Mouse (Mus musculus) forebrain, embryonic 10.5 days (tissue): ENCODE results near the gene Med24. TPM values are rescaled to one million over a fixed set of nuclear protein-coding genes. Genes with fewer than 3 reads are reported as not detected.
A peak's percentile ranks its signal among the peaks of the same experiment; 100 is the strongest.

ENCODE experiments used
- DNase-seq: peaks from one replicate; pipeline ENCODE4 v3.0.0-alpha.2; 2017; ENCODE audit warnings: low spot score; ENCODE audit errors: extremely low spot score
- H3K27ac ChIP-seq: fragments of 300-500 bp; sonication (generic); 2 replicates; pipeline ENCODE4 v1.5.1; 2016; ENCODE audit warnings: mild to moderate bottlenecking
- H3K27me3 ChIP-seq: fragments of 300-500 bp; sonication (generic); 2 replicates; pipeline ENCODE4 v1.6.1; 2016; ENCODE audit warnings: mild to moderate bottlenecking; ENCODE audit not compliant: poor library complexity, severe bottlenecking
- H3K36me3 ChIP-seq: fragments of 300-500 bp; sonication (generic); replicated peaks from 2 replicates; pipeline ENCODE4 v1.6.1; 2016; ENCODE audit warnings: mild to moderate bottlenecking, moderate library complexity
- H3K4me1 ChIP-seq: fragments of 300-500 bp; sonication (generic); 2 replicates; pipeline ENCODE4 v1.6.1; 2016
- H3K4me3 ChIP-seq: fragments of 300-500 bp; sonication (generic); 2 replicates; pipeline ENCODE4 v1.5.1; 2016; ENCODE audit warnings: mild to moderate bottlenecking, moderate library complexity
- H3K9me3 ChIP-seq: fragments of 300-500 bp; sonication (generic); 2 replicates; pipeline ENCODE4 v1.6.1; 2016; ENCODE audit warnings: mild to moderate bottlenecking, moderate library complexity
- WGBS: fragments of 180-500 bp; shearing (Covaris S2); methylation state at CpG from one replicate; pipeline ENCODE4 v1.1.7; 2016; 5-methylcytosine and 5-hydroxymethylcytosine counted together
- polyA plus RNA-seq: library from polyadenylated mRNA; unstranded; fragments of >200 nt; fragmentation: Nextera tagmentation; extraction: Ambion mirVana; gene quantifications from 2 replicates; pipeline ENCODE4 v1.2.1, GENCODE M21; 2016

Gene Med24
- polyA plus RNA-seq, 1 experiment from 2014 or later, result 77.3 TPM

DNA sequence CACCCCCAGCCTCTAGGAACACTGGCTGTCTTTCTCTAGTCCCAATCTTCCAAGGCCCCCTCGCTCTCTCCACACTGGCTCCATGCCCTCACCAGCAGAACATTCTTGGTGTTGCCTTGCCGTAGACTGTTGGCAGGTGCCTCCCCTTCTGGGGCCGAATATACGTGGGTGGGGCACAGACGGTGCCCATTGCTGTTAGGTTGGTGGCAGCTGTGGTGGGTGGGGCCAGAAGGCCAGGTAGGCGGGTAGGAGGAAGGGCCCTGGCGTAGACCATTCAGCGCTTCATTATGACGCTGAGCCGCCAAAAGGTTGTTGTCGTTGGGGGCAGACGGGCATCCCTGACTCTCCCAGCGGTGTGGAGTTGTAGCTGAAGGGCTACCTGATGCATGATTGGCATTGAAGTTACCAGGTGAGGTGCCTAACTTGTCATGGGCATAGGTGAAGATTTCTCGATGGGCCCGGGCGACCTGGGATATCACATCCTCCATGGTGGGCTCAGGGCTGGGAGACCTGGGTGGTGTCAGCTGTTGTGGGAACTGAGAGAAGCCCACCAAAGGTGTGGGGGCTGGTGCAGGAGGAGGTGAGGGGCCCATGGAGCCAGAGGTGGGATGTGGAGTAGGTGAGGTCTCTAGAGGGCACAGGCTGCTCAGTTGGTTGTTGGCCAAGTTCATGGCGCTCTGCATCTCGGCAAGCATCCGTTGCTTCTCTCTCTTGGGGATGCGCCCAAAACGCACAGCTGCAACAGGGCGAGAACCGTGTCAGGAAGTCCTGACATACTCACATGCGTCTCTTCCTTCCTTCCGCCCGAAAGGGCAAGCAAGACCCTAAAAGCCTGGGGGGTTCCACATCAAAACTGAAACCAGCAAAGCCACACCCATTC is 41.1 kb upstream of the Med24 start:
- peaks cover 69% of the 10 kb centered on the region for H3K4me1 ChIP-seq
- no peak for DNase-seq
- peaks cover 44% of the 10 kb centered on the region for H3K36me3 ChIP-seq
- H3K9me3 ChIP-seq, result no peaks in the 10 kb centered on the region
- H3K27ac ChIP-seq, result no peak overlapping the region
- 94% methylated on average over 26 of the region's 26 CpGs for WGBS
- H3K27me3 ChIP-seq, result 0 out of 2 replicates have a peak, but pooled peaks cover 3% of the 10 kb centered on the region
- H3K4me3 ChIP-seq, result no peak overlapping the region

DNA sequence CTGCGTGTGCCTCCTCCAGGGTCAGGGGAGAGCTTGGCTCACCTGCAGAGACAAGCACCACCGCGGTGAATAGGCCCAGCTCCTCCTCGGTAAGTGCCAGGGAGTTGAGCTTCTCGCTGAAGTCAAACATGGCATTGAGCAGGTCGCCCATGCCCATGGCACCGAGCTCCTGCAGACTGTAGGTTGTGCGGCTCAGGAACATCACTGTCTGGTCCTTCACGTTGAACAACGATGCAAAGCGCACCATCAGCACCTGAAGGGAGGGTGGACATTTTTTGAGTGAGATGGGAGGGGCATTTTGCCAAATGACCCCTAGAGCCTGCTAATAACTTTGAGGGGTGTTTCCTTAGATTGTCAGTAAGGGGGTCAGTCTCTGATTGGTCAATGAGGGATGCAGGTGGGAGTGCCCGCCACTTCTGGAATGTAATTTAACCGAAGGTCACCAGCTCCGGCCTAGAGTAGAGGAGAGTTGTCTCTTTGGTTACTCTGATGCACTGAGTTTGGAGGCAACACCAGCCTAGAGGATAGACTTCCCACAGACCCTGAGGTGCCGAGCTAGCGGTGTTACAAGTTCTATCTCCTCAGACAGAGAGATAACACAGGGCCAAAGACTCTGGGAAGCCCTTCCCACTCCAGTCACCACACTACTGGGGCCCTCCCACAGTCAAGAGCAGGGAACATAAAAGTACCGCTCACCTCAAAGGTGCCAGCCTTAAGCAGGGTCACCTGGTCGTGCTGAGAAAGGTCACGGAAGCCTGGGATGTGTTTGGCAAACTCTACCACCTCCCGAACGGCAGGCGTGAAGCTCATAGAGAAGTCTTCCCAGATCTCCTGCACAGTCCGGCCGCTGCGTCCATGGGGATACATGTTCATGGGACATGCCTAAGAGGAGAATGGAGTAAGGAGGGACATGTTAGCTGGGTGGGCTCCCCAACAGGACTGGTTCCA is 40.0 kb upstream of the Med24 start:
- Histone ChIP-seq H3K27ac (peak overlapping the region; percentile 80), H3K4me1 (peaks cover 65% of the 10 kb centered on the region)
- DNase-seq, result no peak

DNA sequence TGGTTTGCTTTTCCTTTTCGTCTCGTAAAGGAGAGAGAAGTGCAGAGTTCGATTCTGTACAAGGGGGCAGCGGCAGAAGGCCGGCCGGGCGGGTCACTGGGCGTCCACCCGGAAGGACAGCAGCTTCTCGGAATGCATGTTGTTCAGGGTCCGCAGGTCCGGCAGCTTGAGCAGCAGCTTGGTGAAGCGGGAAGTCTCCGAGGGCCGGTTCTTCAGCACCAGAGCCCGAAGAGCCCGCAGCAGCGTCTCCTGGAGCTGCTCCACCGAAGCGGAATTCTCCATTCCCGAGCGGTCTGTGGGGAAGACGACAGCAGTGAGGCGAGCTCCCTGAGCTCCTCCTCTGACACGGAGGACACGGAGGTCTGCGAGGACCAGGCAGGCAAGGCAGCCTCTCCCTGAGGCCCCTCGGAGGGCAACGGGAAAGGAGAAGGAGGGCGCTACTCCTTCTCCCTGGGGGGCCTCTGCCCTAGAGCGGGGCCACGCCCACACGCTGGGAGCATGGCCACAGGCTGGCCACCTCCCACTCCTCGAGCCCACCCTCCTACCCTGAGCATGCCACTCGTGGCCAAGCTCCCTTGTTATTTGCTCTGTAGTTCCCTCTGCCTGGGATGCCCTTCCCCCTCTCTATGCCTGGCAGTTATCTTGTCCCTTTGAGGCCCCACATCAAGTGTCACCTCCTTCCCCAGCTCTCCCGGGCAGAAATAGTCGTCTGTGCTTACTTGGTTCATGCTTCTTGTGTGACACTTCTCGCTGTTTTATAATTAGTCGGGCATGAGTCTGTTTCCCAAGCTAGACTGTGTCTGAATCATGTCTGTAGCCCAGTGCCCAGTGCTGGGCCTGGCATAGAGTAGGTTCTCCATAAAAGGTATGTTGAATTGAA is 39.1 kb upstream of the Med24 start:
- Histone ChIP-seq H3K4me1 (peaks cover 56% of the 10 kb centered on the region), H3K27ac (peak overlapping the region; percentile 80), H3K4me3 (peak overlapping the region; percentile 42), H3K27me3 (no peaks in the 10 kb centered on the region), H3K9me3 (no peaks in the 10 kb centered on the region), H3K36me3 (peaks cover 64% of the 10 kb centered on the region)
- no peak for DNase-seq
- 35% methylated on average over 39 of the region's 39 CpGs for WGBS

More for the DNA sequence above, 40.0 kb upstream of the Med24 start:
- 0 out of 2 replicates have a peak overlapping the region, but pooled peaks have one; percentile 42 for H3K4me3 ChIP-seq
- no peaks in the 10 kb centered on the region for H3K9me3 ChIP-seq
- WGBS, result 90% methylated on average over 25 of the region's 25 CpGs
- H3K27me3 ChIP-seq, result 0 out of 2 replicates have a peak, but pooled peaks cover under 1% of the 10 kb centered on the region
- peaks cover 55% of the 10 kb centered on the region for H3K36me3 ChIP-seq

DNA sequence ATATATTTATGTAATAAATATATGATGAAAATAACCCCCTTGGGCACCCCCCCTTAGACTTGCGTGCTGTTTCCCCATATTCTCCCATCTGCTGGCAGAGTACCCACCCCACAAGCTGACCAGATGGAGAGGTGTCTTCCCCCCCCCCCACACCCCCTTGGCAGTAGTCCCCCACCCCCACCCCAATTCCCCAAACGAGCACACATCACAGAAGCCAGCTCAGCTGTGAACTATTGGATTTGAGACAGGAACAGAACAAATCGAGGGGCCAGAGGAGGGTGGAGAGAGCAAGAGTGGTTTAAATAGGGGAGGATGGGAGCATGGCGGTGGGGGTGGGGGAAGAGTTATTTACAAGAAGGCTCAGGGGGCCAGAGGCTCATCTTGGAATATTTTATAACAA is 38.5 kb upstream of the Med24 start:
- H3K27ac ChIP-seq, result peak overlapping the region; percentile 80
- H3K27me3 ChIP-seq, result no peaks in the 10 kb centered on the region
- 30% methylated on average over 4 of the region's 4 CpGs for whole genome bisulfite sequencing
- peak overlapping the region; percentile 42 for H3K4me3 ChIP-seq
- H3K9me3 ChIP-seq, result no peaks in the 10 kb centered on the region
- peaks cover 54% of the 10 kb centered on the region for H3K4me1 ChIP-seq
- peaks cover 70% of the 10 kb centered on the region for H3K36me3 ChIP-seq
- DNase-seq, result no peak

DNA sequence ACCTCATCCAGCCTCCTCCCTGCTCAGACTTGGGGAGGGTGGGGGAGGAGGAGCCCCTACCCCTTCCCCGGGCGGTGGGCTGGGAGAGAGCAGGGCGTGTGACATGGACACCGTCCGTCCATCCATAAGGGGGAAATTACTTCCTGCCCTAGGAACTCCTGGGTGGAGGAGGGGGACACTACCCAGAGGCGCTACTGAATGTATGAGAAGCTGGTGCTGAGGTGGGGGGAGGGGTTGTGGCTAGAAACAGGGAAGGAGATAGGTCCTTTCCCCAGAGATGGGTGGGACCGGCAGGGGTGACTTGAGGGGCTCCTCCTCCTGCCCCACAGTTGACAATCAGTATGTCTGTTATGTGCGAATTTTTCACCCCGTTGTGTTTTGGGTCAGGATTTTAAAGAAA is 38.0 kb upstream of the Med24 start:
- Histone ChIP-seq H3K36me3 (peaks cover 72% of the 10 kb centered on the region), H3K4me1 (peaks cover 52% of the 10 kb centered on the region), H3K27ac (peak overlapping the region; percentile 80), H3K9me3 (no peaks in the 10 kb centered on the region), H3K4me3 (peak overlapping the region; percentile 42), H3K27me3 (no peaks in the 10 kb centered on the region)
- 14% methylated on average over 9 of the region's 9 CpGs for WGBS
- DNase-seq, result no peak

DNA sequence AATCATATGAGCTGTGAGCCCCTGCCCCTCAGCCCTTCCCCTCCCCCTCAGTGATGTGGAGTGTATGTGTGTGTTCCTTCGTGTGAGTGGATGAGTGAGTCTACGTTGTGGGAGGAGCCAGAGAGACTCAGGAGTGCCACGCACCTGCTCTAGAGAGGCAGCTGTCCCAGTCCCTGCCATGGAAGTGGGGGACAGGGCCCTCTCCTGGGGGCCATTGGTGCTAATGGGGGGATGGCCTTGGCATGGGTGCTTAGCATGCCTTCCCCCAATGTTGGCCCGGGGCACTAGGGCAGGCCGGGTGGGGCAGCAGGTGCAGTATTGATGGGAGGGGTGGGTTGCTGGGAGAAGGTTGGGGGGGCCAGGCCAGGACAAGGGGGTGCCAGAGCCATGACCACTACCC is 37.6 kb upstream of the Med24 start:
- H3K27ac ChIP-seq, result peak overlapping the region; percentile 80
- no peaks in the 10 kb centered on the region for H3K27me3 ChIP-seq
- H3K36me3 ChIP-seq, result peaks cover 75% of the 10 kb centered on the region
- WGBS, result 63% methylated on average over 5 of the region's 5 CpGs
- H3K4me1 ChIP-seq, result peaks cover 51% of the 10 kb centered on the region
- no peaks in the 10 kb centered on the region for H3K9me3 ChIP-seq
- no peak for DNase-seq
- peak overlapping the region; percentile 42 for H3K4me3 ChIP-seq

DNA sequence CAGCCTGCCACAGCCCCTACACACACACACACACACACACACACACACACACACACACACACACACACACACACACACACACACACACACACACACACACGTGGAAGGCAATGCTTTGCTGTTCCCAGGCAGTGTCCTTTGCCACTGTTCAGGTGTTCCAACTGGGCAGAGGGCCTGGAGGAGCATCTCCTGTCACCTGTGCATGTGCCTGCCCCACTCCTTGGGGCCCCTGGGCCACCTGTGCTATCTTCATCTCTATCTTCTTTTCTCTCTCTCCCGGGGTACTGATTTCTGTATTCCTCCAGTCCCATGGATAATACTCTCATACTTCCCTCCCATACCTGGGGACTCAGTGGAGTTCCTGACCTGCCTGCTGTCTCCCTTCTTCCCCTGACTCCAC is 37.1 kb upstream of the Med24 start:
- Histone ChIP-seq H3K27ac (peak overlapping the region; percentile 80), H3K27me3 (no peaks in the 10 kb centered on the region), H3K4me1 (peaks cover 51% of the 10 kb centered on the region), H3K9me3 (no peaks in the 10 kb centered on the region), H3K4me3 (peak overlapping the region; percentile 42; the same call in 1 of the 2 replicates), H3K36me3 (peaks cover 75% of the 10 kb centered on the region)
- no peak for DNase-seq
- WGBS, result 53% methylated on average over 2 of the region's 2 CpGs

DNA sequence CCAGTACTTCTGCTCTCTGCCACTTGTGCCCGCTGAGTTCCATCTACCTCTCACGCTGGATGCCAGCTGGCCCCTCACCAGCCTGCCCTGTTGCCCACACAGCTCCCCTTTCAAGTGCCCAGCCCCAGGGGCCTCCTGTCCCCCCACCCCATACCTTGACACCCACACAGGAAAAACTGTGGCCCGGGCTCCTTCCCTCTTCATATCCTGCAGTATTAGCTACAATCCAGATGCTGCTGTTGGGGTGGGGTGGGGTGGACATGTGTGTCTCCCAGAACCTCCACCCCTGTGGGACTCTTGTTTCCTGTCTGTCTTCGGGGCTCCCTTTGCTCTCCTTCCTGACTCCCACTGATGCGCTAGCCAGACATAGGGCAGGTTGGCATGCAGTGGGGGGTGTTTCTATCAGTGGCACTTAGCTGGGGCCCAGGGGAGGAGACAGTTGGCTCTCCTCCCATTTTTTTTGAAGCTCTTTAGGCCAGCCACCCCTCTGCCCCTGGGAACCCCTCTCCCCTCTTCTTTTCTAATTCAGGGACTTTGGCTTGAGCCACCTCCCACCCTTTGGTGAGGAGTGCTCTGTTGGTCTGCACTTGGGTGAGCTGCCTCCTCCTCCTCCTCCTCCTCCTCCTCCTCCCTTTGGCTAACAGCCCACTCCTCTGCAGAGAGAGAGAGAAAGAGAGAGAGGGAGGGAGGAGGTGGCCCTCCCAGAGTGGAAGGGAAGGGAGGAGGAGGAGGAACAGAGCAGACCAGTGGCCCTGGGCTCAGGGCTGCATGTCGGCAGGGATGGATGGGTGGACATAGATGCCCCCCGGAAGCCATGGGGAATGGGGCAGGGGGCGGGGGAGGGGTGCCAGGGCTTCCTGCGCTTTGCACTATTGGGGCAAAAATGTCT is 36.4 kb upstream of the Med24 start:
- no peak overlapping the region for H3K4me3 ChIP-seq
- H3K4me1 ChIP-seq, result peaks cover 51% of the 10 kb centered on the region
- 60% methylated on average over 9 of the region's 9 CpGs for WGBS
- H3K27me3 ChIP-seq, result no peaks in the 10 kb centered on the region
- no peak for DNase-seq
- no peaks in the 10 kb centered on the region for H3K9me3 ChIP-seq
- H3K27ac ChIP-seq, result peak overlapping the region; percentile 57
- peaks cover 74% of the 10 kb centered on the region for H3K36me3 ChIP-seq

DNA sequence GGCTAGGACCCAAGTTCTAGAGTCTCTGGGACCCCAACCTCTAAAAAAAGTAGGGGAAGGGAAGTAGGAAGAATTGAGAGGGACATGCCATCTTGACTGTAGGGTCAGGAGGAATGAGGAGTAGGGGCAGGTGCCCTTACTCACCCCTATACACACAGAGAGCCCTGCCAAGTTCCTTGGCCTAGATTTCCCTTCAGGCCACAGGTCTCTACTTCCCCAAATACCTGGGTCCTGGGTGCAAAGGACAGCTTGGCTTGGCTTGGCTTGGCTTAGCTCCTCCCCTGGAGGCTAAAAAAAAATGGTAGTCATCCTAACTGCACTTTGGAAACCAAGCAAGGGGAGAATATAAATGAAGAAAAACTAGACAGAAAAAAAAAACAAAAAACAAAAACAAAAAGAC is 35.5 kb upstream of the Med24 start:
- no peaks in the 10 kb centered on the region for H3K27me3 ChIP-seq
- peaks cover 68% of the 10 kb centered on the region for H3K36me3 ChIP-seq
- no peak for DNase-seq
- no peaks in the 10 kb centered on the region for H3K9me3 ChIP-seq
- no peak overlapping the region for H3K4me3 ChIP-seq
- H3K4me1 ChIP-seq, result peaks cover 51% of the 10 kb centered on the region
- H3K27ac ChIP-seq, result no peak overlapping the region

DNA sequence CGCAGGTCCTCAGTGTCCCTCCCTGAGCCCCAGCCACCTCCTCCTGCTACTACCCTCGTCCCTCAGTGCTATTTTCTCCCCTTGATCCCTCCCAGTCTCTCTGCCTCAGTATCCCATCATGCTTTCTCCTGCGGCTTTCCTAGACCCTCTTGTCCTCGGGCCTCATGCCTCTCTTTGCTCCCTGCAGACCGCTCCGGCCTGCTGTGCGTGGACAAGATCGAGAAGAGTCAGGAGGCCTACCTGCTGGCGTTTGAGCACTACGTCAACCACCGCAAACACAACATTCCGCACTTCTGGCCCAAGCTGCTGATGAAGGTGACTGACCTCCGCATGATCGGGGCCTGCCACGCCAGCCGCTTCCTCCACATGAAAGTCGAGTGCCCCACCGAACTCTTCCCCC is 34.9 kb upstream of the Med24 start:
- 80% methylated on average over 18 of the region's 18 CpGs for WGBS
- Histone ChIP-seq H3K27ac (no peak overlapping the region), H3K4me1 (peaks cover 51% of the 10 kb centered on the region), H3K36me3 (peaks cover 63% of the 10 kb centered on the region), H3K9me3 (no peaks in the 10 kb centered on the region), H3K4me3 (no peak overlapping the region), H3K27me3 (no peaks in the 10 kb centered on the region)
- DNase-seq, result no peak

DNA sequence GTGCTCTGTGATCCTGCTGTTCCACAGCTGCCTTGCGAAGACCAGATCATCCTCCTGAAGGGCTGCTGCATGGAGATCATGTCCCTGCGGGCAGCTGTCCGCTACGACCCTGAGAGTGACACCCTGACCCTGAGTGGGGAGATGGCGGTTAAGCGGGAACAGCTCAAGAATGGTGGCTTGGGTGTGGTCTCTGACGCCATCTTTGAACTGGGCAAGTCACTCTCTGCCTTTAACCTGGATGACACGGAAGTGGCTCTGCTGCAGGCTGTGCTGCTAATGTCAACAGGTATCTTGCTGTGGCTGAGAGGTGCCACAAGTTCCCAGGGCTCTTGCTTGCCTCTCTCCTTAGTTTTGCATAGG is 34.2 kb upstream of the Med24 start:
- no peak for DNase-seq
- WGBS, result 92% methylated on average over 8 of the region's 8 CpGs
- Histone ChIP-seq H3K27ac (no peak overlapping the region), H3K4me1 (peaks cover 45% of the 10 kb centered on the region), H3K9me3 (no peaks in the 10 kb centered on the region), H3K27me3 (no peaks in the 10 kb centered on the region), H3K4me3 (no peak overlapping the region), H3K36me3 (peaks cover 63% of the 10 kb centered on the region)
